Mouse (Mus musculus) forebrain, embryonic 13.5 days (tissue): Measurements from ENCODE around the gene Snapc5. TPM values are rescaled to one million over a fixed set of nuclear protein-coding genes. Genes with fewer than 3 reads are reported as not detected.
A peak's percentile ranks its signal among the peaks of the same experiment; 100 is the strongest.
"Not testable (repeated sequence)": the region's sequence is repeated elsewhere in the genome, so short reads cannot be mapped to it uniquely, and the experiment has no call there.

Experiments
- ATAC-seq: fragments of 200-750 bp; cut with Nextera tagmentation; 2 replicates; pipeline ENCODE4 v1.8.0; 2017
- H3K27ac ChIP-seq: fragments of 300-500 bp; sonication (generic); 2 replicates; pipeline ENCODE4 v1.5.1; 2015; ENCODE audit warnings: inconsistent platforms, mild to moderate bottlenecking, moderate library complexity
- H3K27me3 ChIP-seq: fragments of 300-500 bp; sonication (generic); 2 replicates; pipeline ENCODE4 v1.6.1; 2015; ENCODE audit warnings: mild to moderate bottlenecking, inconsistent platforms
- H3K36me3 ChIP-seq: fragments of 300-500 bp; sonication (generic); 2 replicates; pipeline ENCODE4 v1.6.1; 2015; ENCODE audit warnings: mild to moderate bottlenecking, inconsistent platforms; ENCODE audit not compliant: poor library complexity, severe bottlenecking
- H3K4me1 ChIP-seq: fragments of 300-500 bp; sonication (generic); 2 replicates; pipeline ENCODE4 v1.6.1; 2015; ENCODE audit warnings: inconsistent platforms
- H3K4me2 ChIP-seq: fragments of 300-500 bp; sonication (generic); 2 replicates; pipeline ENCODE4 v1.6.1; 2015; ENCODE audit warnings: inconsistent platforms, mild to moderate bottlenecking, moderate library complexity
- H3K4me3 ChIP-seq: fragments of 300-500 bp; sonication (generic); 2 replicates; pipeline ENCODE4 v1.5.1; 2015; ENCODE audit warnings: mild to moderate bottlenecking, inconsistent platforms
- H3K9ac ChIP-seq: fragments of 300-500 bp; sonication (generic); 2 replicates; pipeline ENCODE4 v1.6.1; 2015; ENCODE audit warnings: mild to moderate bottlenecking, inconsistent platforms
- H3K9me3 ChIP-seq: fragments of 300-500 bp; sonication (generic); replicated peaks from 2 replicates; pipeline ENCODE4 v1.6.1; 2016; ENCODE audit warnings: inconsistent platforms
- WGBS: fragments of 180-500 bp; shearing (Covaris S2); methylation state at CpG from one replicate; pipeline ENCODE4 v1.1.7; 2015; 5-methylcytosine and 5-hydroxymethylcytosine counted together
- polyA plus RNA-seq: library from polyadenylated mRNA; unstranded; fragments of >200 nt; fragmentation: Nextera tagmentation; extraction: Ambion mirVana; gene quantifications from 2 replicates; pipeline ENCODE4 v1.2.1, GENCODE M21; 2015

Gene Snapc5
- 42.2 and 45.9 TPM in 2 replicates for polyA plus RNA-seq

DNA sequence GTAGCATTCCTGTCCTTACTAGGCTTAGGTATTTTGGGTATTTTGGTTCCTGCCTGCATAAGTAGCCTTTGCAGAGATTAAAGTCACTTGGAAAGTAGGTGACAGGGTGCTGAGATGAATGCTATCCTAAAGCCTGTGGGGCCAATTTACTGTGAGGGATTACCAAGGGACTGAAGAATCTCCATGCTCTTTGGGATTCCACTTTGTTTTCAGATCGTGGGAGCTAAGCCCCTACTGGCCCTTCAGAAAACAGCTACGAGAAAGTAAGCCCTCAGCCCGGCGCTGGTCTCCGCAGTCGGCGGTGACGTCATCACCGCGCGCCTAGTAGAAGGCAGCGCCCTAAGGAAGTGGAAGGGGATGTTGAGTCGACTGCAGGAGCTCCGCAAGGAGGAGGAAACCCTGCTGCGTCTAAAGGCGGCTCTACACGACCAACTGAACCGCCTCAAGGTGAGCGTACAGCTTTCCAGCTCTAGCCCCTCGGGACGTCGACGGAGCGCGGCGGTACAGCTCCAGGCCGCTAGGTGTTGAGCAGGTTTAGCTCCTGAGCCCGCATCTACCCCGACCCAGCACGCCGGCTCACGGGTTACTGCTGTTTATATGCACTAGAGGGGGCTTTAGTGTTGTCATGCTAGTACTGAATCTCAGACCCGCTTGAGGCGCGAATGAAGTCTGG lies at the start of gene Snapc5:
TSS of gene Snapc5 (plus strand) at position 301 of the 673 bp plus-strand sequence.
- Histone ChIP-seq H3K27me3 (no peaks in the 10 kb centered on the region), H3K36me3 (peaks cover 77% of the 10 kb centered on the region), H3K9me3 (no peaks in the 10 kb centered on the region), H3K27ac (peak within 1 kb of the TSS; percentile 82), H3K4me2 (peak within 1 kb of the TSS; percentile 66), H3K4me3 (peak within 1 kb of the TSS; percentile 67), H3K4me1 (peaks cover 26% of the 10 kb centered on the region), H3K9ac (peak within 1 kb of the TSS; percentile 78)
- ATAC-seq = peak; percentile 96
- WGBS = under 1% methylated on average over 35 of the region's 35 CpGs

DNA sequence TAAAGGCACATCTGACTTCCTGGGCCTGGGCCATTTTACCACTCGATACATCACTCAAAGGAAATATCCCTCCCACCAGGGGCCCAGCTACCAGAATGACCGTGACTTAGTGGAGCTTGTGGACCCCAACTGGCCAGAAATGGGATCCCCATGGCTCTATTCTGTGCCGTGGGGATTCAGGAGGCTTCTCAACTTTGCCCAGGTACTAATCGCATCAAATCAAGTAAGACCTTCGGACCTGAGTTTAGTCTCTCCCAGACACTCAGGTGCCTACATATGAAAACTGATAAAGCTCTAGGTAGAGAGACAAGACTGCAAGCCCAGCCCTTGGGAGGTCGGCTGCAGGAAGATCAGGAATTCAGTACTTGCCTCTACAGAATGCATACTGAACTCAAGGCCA lies 47.5 kb upstream of the Snapc5 start:
- 83% methylated on average over 6 of the region's 6 CpGs for WGBS
- Histone ChIP-seq H3K36me3 (no peaks in the 10 kb centered on the region), H3K4me1 (no peaks in the 10 kb centered on the region), H3K9ac (no peak overlapping the region), H3K27ac (no peak overlapping the region), H3K4me3 (no peak overlapping the region), H3K27me3 (no peaks in the 10 kb centered on the region), H3K9me3 (no peaks in the 10 kb centered on the region), H3K4me2 (no peak overlapping the region)
- no peak for ATAC-seq

DNA sequence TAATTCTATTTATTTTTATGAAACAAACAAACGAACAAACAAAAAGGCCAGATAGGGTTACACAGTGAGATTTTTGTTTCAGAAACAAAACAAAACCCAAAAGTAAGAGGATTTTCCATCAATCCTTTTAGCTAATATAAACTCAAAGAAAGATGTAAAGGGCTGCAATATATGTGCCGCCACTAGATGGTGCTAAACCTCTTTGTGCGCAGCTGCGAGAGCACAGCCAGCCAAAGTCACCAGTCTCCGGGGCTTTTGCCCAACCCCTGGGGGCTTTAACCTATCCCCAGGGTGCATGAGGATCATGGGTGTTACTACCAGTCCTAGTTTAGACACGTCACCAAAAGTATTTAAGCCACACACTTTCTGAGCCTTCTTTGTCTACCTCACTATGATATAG lies 40.2 kb upstream of the Snapc5 start:
- peaks cover 28% of the 10 kb centered on the region for H3K36me3 ChIP-seq
- 10% methylated on average over 6 of the region's 6 CpGs for WGBS
- not testable (repeated sequence) for H3K27me3 ChIP-seq, H3K9me3 ChIP-seq, H3K9ac ChIP-seq, ATAC-seq, H3K4me2 ChIP-seq, H3K4me3 ChIP-seq, H3K27ac ChIP-seq, H3K4me1 ChIP-seq

DNA sequence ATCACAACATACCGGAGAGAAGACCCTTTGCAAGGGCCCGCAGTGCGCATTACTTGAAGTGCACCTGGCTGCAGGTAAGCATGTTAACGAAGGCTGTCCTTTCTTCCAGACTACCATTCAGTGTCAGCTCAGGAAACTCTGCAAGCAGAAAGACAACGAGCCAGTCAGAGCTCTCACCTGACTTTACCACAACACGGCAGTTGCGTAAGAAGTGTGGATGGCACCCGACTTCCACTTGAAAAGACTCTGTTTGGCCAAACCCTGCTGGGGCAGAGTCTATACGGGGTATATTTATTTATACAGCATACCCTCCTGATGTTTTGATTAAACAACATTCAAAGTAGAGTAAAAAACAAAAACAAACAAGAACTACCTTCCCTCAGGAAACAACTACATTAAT lies 39.2 kb upstream of the Snapc5 start:
- peaks cover 31% of the 10 kb centered on the region for H3K36me3 ChIP-seq
- no peaks in the 10 kb centered on the region for H3K4me1 ChIP-seq
- 91% methylated on average over 9 of the region's 9 CpGs for WGBS
- no peak for ATAC-seq
- H3K27me3 ChIP-seq = no peaks in the 10 kb centered on the region
- H3K9ac ChIP-seq = no peak overlapping the region
- no peak overlapping the region for H3K4me3 ChIP-seq
- H3K9me3 ChIP-seq = no peaks in the 10 kb centered on the region
- no peak overlapping the region for H3K27ac ChIP-seq
- no peak overlapping the region for H3K4me2 ChIP-seq

DNA sequence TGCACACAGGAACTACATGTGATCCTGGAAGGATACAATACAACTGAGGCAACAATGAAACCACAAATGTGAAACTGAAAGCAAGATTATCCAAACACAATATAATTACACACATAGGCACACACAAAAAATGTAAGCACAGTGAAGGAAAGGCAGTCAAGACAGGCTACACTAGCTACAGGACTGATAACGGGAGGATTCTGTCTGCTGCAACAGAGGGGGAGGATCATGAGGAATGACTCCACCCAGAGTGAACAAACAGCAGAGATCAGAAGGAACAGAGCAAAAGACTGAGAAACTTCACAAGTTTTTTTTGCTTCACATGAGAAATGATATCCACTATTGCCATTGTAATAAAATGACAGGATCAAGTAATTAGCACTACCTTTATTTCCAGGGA lies 22.4 kb upstream of the Snapc5 start:
- peaks cover 55% of the 10 kb centered on the region for H3K36me3 ChIP-seq
- no peak for ATAC-seq

DNA sequence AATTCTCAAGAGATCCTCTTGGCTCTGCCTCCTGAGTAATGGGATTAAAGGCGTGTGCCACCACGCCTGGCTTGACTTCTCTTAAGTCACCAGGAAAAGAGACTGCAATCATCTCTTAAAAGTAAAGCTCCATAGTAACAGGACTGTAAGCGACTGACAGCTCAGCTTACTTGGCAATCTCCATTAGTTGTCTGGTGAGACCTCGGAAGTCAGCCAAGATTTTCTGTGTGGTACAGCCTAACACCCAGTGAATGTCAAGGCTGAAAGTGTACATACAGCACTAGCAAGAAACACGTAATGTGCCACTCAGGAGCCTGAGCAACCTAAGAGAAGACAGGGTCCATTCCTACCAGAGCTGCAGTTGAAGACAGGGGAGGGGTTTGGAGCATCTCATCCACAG lies 18.6 kb upstream of the Snapc5 start:
- no peak overlapping the region for H3K4me3 ChIP-seq
- peaks cover 36% of the 10 kb centered on the region for H3K36me3 ChIP-seq
- 95% methylated on average over 5 of the region's 5 CpGs for WGBS
- ATAC-seq = no peak
- H3K4me1 ChIP-seq = no peaks in the 10 kb centered on the region
- no peaks in the 10 kb centered on the region for H3K27me3 ChIP-seq
- H3K9me3 ChIP-seq = no peaks in the 10 kb centered on the region
- no peak overlapping the region for H3K4me2 ChIP-seq
- no peak overlapping the region for H3K27ac ChIP-seq
- H3K9ac ChIP-seq = no peak overlapping the region

More for the DNA sequence above, 22.4 kb upstream of the Snapc5 start:
- no peak overlapping the region for H3K27ac ChIP-seq
- H3K9me3 ChIP-seq = no peaks in the 10 kb centered on the region
- no peak overlapping the region for H3K4me2 ChIP-seq
- WGBS = 84% methylated on average over 1 of the region's 1 CpGs
- H3K9ac ChIP-seq = no peak overlapping the region
- no peak overlapping the region for H3K4me3 ChIP-seq
- H3K4me1 ChIP-seq = no peaks in the 10 kb centered on the region
- no peaks in the 10 kb centered on the region for H3K27me3 ChIP-seq

DNA sequence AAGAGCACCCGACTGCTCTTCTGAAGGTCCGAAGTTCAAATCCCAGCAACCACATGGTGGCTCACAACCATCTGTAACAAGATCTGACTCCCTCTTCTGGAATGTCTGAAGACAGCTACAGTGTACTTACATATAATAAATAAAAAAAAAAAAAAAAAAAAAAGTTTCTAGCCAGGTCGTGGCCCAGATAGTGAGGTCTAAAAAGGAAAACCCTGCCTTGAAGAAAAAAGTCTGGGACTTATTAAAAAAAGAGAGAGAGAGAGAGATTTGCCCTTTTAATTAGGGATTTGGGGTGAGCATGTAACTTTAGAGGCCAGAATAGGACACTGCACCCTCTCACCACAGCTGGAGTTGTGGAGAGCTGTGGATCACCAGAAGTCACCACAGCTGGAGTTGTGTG lies 9.1 kb upstream of the Snapc5 start:
- not testable (repeated sequence) for H3K9me3 ChIP-seq, H3K4me3 ChIP-seq, H3K27ac ChIP-seq, H3K9ac ChIP-seq, H3K4me2 ChIP-seq, ATAC-seq, H3K27me3 ChIP-seq
- 98% methylated on average over 3 of the region's 3 CpGs for WGBS
- Histone ChIP-seq H3K36me3 (peaks cover 15% of the 10 kb centered on the region), H3K4me1 (peaks cover 27% of the 10 kb centered on the region)

DNA sequence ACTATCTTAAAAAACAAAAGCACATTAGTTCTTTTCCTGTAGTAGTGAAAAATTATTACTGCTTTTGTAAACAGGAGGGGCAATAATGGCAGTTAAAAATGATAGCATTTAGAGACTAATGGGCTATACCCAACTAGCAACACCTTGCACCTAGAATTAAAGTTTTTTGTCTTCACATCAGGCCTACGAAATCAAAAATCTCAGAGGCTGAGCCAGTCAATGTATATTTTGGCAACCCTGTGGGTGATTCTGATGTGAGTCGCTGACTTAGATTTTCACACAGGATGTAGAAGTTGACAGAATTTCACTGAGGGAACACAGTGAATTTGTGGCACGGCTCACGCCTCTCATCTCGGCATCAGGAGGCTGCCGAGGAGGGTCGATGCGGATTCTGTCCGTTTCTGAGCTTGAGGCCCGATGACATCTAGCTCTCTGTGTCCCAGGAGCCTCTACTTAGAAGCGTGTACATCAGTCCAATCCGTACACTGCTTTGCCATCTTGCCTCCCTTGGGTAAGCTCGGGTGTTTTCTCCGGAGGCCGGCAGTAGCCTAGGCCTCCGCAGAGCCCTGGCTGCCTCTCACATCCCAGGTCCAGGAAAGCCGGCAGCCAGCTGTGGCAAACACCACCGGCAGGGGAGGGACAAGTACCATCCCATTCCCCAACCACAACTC lies 6.8 kb upstream of the Snapc5 start:
- H3K27me3 ChIP-seq = no peaks in the 10 kb centered on the region
- peak overlapping the region; percentile 75 for H3K4me3 ChIP-seq
- peaks cover 27% of the 10 kb centered on the region for H3K36me3 ChIP-seq
- ATAC-seq = peak; percentile 74
- peak overlapping the region; percentile 74; the same call in 1 of the 2 replicates for H3K27ac ChIP-seq
- 2% methylated on average over 18 of the region's 18 CpGs for WGBS
- peaks cover 30% of the 10 kb centered on the region for H3K4me1 ChIP-seq
- peak overlapping the region; percentile 82 for H3K9ac ChIP-seq
- peak overlapping the region; percentile 93 for H3K4me2 ChIP-seq
- no peaks in the 10 kb centered on the region for H3K9me3 ChIP-seq

DNA sequence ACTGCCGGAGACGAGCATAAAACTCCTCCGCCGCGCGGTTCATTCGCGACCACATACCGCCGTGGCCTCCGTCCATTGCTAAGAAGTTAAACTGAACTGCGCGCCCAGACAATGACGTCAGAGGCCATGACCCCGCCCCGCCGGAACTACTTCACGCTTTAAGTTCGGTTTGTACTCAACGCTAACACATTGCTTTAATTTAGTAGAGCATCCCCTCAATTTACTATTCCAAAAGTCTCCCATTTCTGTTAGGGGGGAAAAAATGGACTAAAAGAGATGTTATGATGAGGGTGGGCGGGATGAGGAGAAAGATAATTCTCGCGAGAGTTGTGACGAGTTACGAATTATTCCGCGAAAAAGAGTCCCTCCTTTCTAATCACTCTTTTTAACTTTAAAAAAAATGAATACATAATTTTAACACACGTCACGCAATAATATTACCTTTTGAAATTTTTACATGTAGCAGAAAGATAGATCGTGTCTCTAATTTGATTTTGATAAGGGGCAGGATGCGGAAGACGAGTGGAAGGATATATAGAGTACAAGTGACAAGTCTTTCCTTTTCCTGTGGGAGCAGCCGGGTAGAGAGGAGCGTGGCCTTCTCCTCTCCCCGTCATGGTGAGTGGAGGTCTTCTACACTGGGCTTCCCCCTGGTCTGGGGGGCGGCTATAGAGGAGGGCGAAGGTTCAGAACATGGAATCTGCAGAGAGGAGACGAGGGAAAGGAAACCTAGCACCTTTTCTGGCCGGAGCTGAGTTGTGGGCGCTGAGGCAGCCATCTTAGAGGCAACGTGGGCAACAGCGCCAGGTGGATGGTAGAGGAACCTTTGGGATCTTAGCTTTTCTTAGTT lies 6.0 kb upstream of the Snapc5 start, which contains the start of the genes Zwilch and Rpl4:
TSS of gene Zwilch (minus strand) at position 289 of the 850 bp plus-strand sequence.
TSS of gene Rpl4 (plus strand) at position 560 of the 850 bp plus-strand sequence.
- ATAC-seq = peak; percentile 85
- no peaks in the 10 kb centered on the region for H3K9me3 ChIP-seq
- peak within 1 kb of the TSS; percentile 93 for H3K4me2 ChIP-seq
- peaks cover 30% of the 10 kb centered on the region for H3K4me1 ChIP-seq
- peak within 1 kb of the TSS; percentile 74 for H3K27ac ChIP-seq
- H3K36me3 ChIP-seq = peaks cover 34% of the 10 kb centered on the region
- under 1% methylated on average over 42 of the region's 42 CpGs for WGBS
- H3K4me3 ChIP-seq = peak within 1 kb of the TSS; percentile 75
- H3K27me3 ChIP-seq = no peaks in the 10 kb centered on the region
- H3K9ac ChIP-seq = peak within 1 kb of the TSS; percentile 90

DNA sequence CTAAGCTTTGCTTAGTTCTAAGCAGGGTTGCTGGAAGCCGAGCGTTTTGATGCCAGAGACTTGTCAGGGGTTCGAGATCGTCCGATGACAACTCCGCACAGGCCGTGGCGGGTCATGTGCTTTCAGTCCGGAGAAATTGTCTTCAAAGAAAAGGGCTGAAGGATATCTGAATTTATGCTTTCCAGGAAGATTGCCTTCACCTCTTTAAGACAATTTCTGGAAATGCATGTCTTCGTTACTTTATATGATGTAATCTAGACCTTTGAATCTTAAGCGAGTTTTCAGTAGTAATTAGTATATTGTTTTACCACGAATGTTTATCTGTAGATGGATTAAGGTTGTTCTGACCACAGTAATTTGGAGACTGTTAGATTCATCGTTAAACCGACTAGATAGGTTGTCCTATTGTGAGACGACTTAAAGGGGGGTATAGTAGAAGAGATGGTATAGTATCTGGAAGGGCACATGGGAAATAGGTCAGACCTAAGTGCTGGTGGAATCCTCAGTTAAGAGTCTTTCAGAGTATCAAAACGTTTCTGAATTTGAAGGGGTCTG lies 5.3 kb upstream of the Snapc5 start:
- Histone ChIP-seq H3K27ac (peak overlapping the region; percentile 60; the same call in 1 of the 2 replicates), H3K4me1 (peaks cover 32% of the 10 kb centered on the region), H3K4me3 (peak overlapping the region; percentile 75), H3K9me3 (no peaks in the 10 kb centered on the region), H3K27me3 (no peaks in the 10 kb centered on the region), H3K4me2 (peak overlapping the region; percentile 93), H3K9ac (peak overlapping the region; percentile 90), H3K36me3 (peaks cover 41% of the 10 kb centered on the region)
- WGBS = under 1% methylated on average over 16 of the region's 16 CpGs
- no peak for ATAC-seq

DNA sequence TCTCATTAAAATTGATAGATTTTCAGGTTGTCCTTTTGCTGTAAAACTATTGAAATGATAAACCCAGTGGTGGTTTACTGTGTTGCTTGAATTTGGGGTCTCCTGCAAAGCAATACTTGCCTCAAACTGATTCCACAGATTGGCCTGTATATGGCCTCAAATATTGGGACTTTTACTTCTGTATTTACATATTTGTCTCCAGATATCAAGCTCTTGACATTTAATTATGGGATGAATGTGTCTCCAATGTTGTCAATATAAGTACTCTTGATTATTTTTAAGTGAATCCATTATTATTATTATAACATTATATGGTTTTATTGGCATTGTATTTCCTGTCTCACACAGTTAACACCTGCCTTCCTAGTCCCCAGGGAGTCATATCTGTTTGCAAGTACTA lies 4.7 kb upstream of the Snapc5 start:
- H3K9me3 ChIP-seq = no peaks in the 10 kb centered on the region
- peak overlapping the region; percentile 90 for H3K9ac ChIP-seq
- peaks cover 44% of the 10 kb centered on the region for H3K36me3 ChIP-seq
- H3K4me3 ChIP-seq = peak overlapping the region; percentile 75
- H3K27me3 ChIP-seq = no peaks in the 10 kb centered on the region
- peak overlapping the region; percentile 93 for H3K4me2 ChIP-seq
- no peak overlapping the region for H3K27ac ChIP-seq
- no peak for ATAC-seq
- peaks cover 35% of the 10 kb centered on the region for H3K4me1 ChIP-seq
